Mouse (Mus musculus) heart, postnatal 0 days (tissue): ENCODE measurements around the gene Pgd.

ENCODE experiments used
- CTCF ChIP-seq: IDR thresholded peaks from 2 replicates; pipeline ENCODE4 v1.5.1; 2016; ENCODE audit warnings: antibody characterized with exemption, control low read depth, low read depth
- EP300 ChIP-seq: IDR thresholded peaks from 2 replicates; pipeline ENCODE4 v1.6.1; 2016; ENCODE audit warnings: antibody characterized with exemption, low read depth

DNA sequence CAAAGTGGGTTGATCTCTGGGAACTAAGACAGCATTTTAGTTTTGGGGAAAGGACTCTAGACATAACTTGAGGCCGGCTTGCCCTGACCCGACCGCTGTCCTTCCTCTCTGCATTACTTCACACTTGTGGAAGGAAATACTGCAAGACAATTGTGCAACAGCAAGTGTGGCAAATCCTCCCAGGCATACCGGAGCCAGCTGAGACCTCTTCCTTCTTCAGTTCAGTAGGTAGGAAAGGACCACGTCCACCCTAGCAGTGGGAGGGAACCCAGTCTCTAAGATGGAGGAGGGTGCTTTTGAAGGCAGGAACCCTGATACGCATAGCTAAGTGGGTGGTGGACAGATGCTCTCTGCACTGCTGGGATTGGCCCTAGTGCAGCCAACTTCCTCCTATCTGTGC is 10.9 kb downstream of the Pgd start:
- TF ChIP-seq EP300 (no peak), CTCF (no peak)
